Mouse (Mus musculus): ENCODE data around the gene Gm21764. TPM values are rescaled to one million over a fixed set of nuclear protein-coding genes. Genes with fewer than 3 reads are reported as not detected.

Gm21764 gene
- not detected in 2 replicates for polyA plus RNA-seq (2021; fragmentation: Nextera tagmentation)
- long read RNA-seq, experiment 1 = 0 reads
- long read RNA-seq, experiment 2 = 0 reads

DNA sequence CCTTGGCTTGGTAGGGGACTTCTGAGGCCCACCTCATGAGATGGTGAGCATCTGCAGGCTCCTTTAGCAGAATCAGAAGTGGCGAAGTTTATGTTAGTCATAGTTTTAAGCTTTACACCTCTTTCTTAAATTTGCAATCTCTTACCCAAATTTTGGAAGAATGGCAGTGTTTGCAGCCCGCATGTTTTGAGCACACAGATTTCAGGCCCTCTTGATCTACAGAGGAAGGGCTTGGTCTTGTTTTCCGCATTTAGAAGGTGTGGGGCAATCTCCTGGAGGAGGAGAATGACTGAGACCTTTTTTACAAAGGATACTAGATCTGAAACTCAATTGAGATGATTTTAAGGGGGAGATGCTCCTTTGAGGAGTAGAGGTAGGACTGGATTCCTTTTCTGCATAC, at the start of gene Gm21764:
Gm21764 (minus strand) TSS at position 101 of the 400 bp plus-strand sequence.

DNA sequence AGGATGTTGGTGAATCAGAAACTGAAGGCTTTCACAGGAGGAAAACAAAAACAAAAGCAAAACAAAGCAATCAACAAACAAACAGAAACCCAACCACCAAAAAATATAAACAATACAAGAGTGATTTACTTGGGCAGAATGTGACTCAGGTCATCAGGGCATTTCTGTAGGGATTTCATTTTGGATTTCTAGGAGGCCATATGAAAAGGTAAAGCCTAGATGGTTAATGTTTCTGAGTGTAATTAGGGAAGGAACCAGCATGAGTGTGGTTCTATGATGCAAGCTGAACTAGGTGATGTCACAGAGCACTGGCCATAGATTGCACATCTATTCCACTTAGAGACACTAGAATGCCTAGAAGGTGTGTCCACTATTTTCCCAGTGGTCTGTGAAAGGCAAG, 27.2 kb upstream of the Gm21764 start, which contains the start of gene Ssty1:
Ssty1 (plus strand) TSS at position 301 of the 400 bp plus-strand sequence.

Other genes with a start within 250 kb of the Gm21764 start
- gene Gm21904, start 215.5 kb downstream of the Gm21764 start, polyA plus RNA-seq (2021; fragmentation: Nextera tagmentation) = not detected in 2 replicates
- gene Gm20772, start 187.1 kb downstream of the Gm21764 start, polyA plus RNA-seq (2021; fragmentation: Nextera tagmentation) = not detected in 2 replicates
- not detected in 2 replicates for gene Gm20831, start 187.1 kb downstream of the Gm21764 start, polyA plus RNA-seq (2021; fragmentation: Nextera tagmentation)
- gene Srsy, start 124.5 kb downstream of the Gm21764 start, polyA plus RNA-seq (2021; fragmentation: Nextera tagmentation) = not detected in 2 replicates
- gene Ssty1, start 27.3 kb upstream of the Gm21764 start, polyA plus RNA-seq (2021; fragmentation: Nextera tagmentation) = not detected in 2 replicates

Data from left cerebral cortex, adult 6 months (tissue).